Mouse (Mus musculus) adrenal gland, adult 10 weeks (tissue): Measurements from ENCODE around the gene Bnc2. TPM values are rescaled to one million over a fixed set of nuclear protein-coding genes. Genes with fewer than 3 reads are reported as not detected.

Source experiments
- polyA plus RNA-seq: library from polyadenylated mRNA; stranded (reverse); fragments of 350-450 nt; fragmentation: Illumina TruSeq; extraction: RNeasy Lipid Tissue Mini Kit (QIAGEN cat#74804); gene quantifications from one replicate; pipeline ENCODE4 v1.2.3, GENCODE M21; 2014; ENCODE audit warnings: low read depth, low replicate concordance

Gene Bnc2
- 1.7 TPM for polyA plus RNA-seq

GRCm38 (mm10) chr4:84675171-84675973, at the start of gene Bnc2:
Bnc2 (minus strand) TSS chr4:84675275.

Other genes starting within 250 kb of the Bnc2 start
- gene Cntln, start 209.0 kb upstream of the Bnc2 start, polyA plus RNA-seq = 44.7 TPM